Mouse (Mus musculus) C2C12 (cell line): ENCODE measurements around the gene Spz1.

Source experiments
- CEBPB ChIP-seq: IDR thresholded peaks from one replicate; pipeline ENCODE4 v1.6.1; 2011; ENCODE audit warnings: low read depth, mild to moderate bottlenecking, control low read depth, moderate library complexity
- CTCF ChIP-seq: IDR thresholded peaks from one replicate; pipeline ENCODE4 v1.5.1; 2011; ENCODE audit not compliant: control insufficient read depth, insufficient read depth, insufficient read length
- MAX ChIP-seq: IDR thresholded peaks from one replicate; pipeline ENCODE4 v1.6.1; 2011; ENCODE audit warnings: mild to moderate bottlenecking, control low read depth
- MYOD1 ChIP-seq: IDR thresholded peaks from one replicate; pipeline ENCODE4 v1.6.1; 2011; ENCODE audit warnings: low read depth; ENCODE audit not compliant: control insufficient read depth, insufficient read length
- MYOG ChIP-seq: IDR thresholded peaks from one replicate; pipeline ENCODE4 v1.6.1; 2011; ENCODE audit not compliant: control insufficient read depth, insufficient read length; ENCODE audit errors: extremely low read depth
- USF1 ChIP-seq: IDR thresholded peaks from one replicate; pipeline ENCODE4 v1.6.1; 2011; ENCODE audit warnings: low read depth, mild to moderate bottlenecking, control low read depth, moderate library complexity

GRCm38 (mm10) chr13:92616459-92616858 lies 40.5 kb upstream of the Spz1 start:
- TF ChIP-seq CTCF (no peak), CEBPB (no peak), MAX (no peak), USF1 (no peak), MYOD1 (no peak), MYOG (no peak)
